In genomic region chr11:72025843-72026242, GRCm38 (mm10) we compare ENCODE assay signal across 8 mouse cellular contexts. TPM values are rescaled to one million over a fixed set of nuclear protein-coding genes. Genes with fewer than 3 reads are reported as not detected.
DNase-seq lines count a peak whose midpoint lies in the region; ATAC-seq and TF ChIP-seq lines count a peak whose summit lies in the region.
"Had no signal": no experiment of that assay in that cellular context is flagged by ENCODE, and none has a peak within 500 bp of the region (broad histone marks: within the 10 kb centered on the region; RNA-seq: fewer than 3 reads in every experiment).

No protein-coding gene starts in this region.

- no peak for TF ChIP-seq POLR2A in brain, embryonic 14.5 days (IDR thresholded peaks at IDR 0.05; ENCODE audit: borderline replicate concordance, extremely low read depth, insufficient read depth, insufficient read length, poor library complexity, severe bottlenecking)

- H3K9ac ChIP-seq in neural tube, embryonic 15.5 days (replicated peaks) = no peak overlapping the region

- peak; percentile 60; the same call in 1 of the 2 replicates for ATAC-seq in megakaryocyte-erythroid progenitor cell, adult 5-6 weeks (replicated peaks; ENCODE audit: low FRiP score, low TSS enrichment, poor library complexity, severe bottlenecking)
- no peak for ATAC-seq in neural tube, embryonic 15.5 days (ENCODE audit: low FRiP score)

- no peak overlapping the region for H3K27ac ChIP-seq in neural tube, embryonic 15.5 days (replicated peaks)

- H3K27me3 ChIP-seq in E14TG2a.4 (ENCODE audit: insufficient read depth, low read length) = peaks cover 36% of the 10 kb centered on the region
- peaks cover 15% of the 10 kb centered on the region for H3K27me3 ChIP-seq in neural tube, embryonic 15.5 days (replicated peaks)

- H3K4me3 ChIP-seq in E14TG2a.4 (replicated peaks; ENCODE audit: low read length) = no peak overlapping the region
- H3K4me3 ChIP-seq in neural tube, embryonic 15.5 days (replicated peaks) = no peak overlapping the region

- H3K4me1 ChIP-seq in E14TG2a.4 (replicated peaks; ENCODE audit: low read depth, low read length) = peaks cover 22% of the 10 kb centered on the region
- peaks cover 24% of the 10 kb centered on the region for H3K4me1 ChIP-seq in neural tube, embryonic 15.5 days

- H3K4me2 ChIP-seq in neural tube, embryonic 15.5 days = no peak overlapping the region

- TF ChIP-seq CTCF in E14TG2a.4 (conservative IDR thresholded peaks at IDR 0.05; ENCODE audit: low read length) = peak; percentile 71
- TF ChIP-seq CTCF in brain, embryonic 14.5 days (IDR thresholded peaks at IDR 0.05; ENCODE audit: borderline replicate concordance, extremely low read depth, insufficient read depth, insufficient read length) = peak; percentile 51; the same call in 1 of the 2 replicates

- no peaks in the 10 kb centered on the region for H3K36me3 ChIP-seq in E14TG2a.4 (ENCODE audit: insufficient read depth, low read length)
- H3K36me3 ChIP-seq in neural tube, embryonic 15.5 days = no peaks in the 10 kb centered on the region

- H3K9me3 ChIP-seq in E14TG2a.4 (ENCODE audit: low read length) = peaks cover 12% of the 10 kb centered on the region; the same call in 1 of the 2 replicates
- H3K9me3 ChIP-seq in neural tube, embryonic 15.5 days (replicated peaks) = no peaks in the 10 kb centered on the region

- 46% methylated on average over 5 of the region's 5 CpGs for WGBS in neural tube, embryonic 15.5 days

- DNase-seq in layer of hippocampus, postnatal 10 days (ENCODE audit: low spot score in 2 of 2) = peak; percentile 34 to 45
- no peak for DNase-seq in layer of hippocampus, adult 18-20 months (ENCODE audit: low spot score in 2 of 2)
- peak; percentile 63 for DNase-seq in brain, embryonic 14.5 days (ENCODE audit: low read depth)
- DNase-seq in layer of hippocampus, adult 8-10 months (ENCODE audit: low spot score in 2 of 2) = no peak
- DNase-seq: layer of hippocampus, postnatal 36 days had no signal

RNA-seq across cellular contexts. Expression of gene Aipl1, which starts 11.5 kb away (rescaled TPM):
- total RNA-seq in layer of hippocampus, postnatal 10 days (2021) = not detected
- not detected for total RNA-seq in layer of hippocampus, adult 18-20 months (2021)
- polyA plus RNA-seq in brain, embryonic 14.5 days (2012; rRNA removed) = 0.30 and 0.38 TPM in 2 replicates
- not detected in 2 replicates for total RNA-seq in megakaryocyte-erythroid progenitor cell, adult 5-6 weeks (2014; fragmentation: Nextera tagmentation)
- total RNA-seq in megakaryocyte-erythroid progenitor cell, adult 5-6 weeks (2017) = 0.08 and 0.61 TPM in 2 replicates
- 0.36 and 0.41 TPM in 2 replicates for polyA plus RNA-seq in neural tube, embryonic 15.5 days (2015; fragmentation: Nextera tagmentation; extraction: Ambion mirVana)
- total RNA-seq in layer of hippocampus, adult 8-10 months (2022) = not detected
- total RNA-seq: layer of hippocampus, postnatal 36 days had no signal

RNA-seq across cellular contexts. Expression of gene Pimreg, which starts 16.0 kb away (rescaled TPM):
- 1 to 10 TPM; 3.6 to 3.7 TPM for total RNA-seq in layer of hippocampus, postnatal 10 days (2021)
- not detected for total RNA-seq in layer of hippocampus, adult 18-20 months (2021)
- 29.9 and 53.4 TPM in 2 replicates for polyA plus RNA-seq in brain, embryonic 14.5 days (2012; rRNA removed)
- total RNA-seq in megakaryocyte-erythroid progenitor cell, adult 5-6 weeks (2014; fragmentation: Nextera tagmentation) = 2.3 and 7.1 TPM in 2 replicates
- 3.1 and 3.6 TPM in 2 replicates for total RNA-seq in megakaryocyte-erythroid progenitor cell, adult 5-6 weeks (2017)
- polyA plus RNA-seq in neural tube, embryonic 15.5 days (2015; fragmentation: Nextera tagmentation; extraction: Ambion mirVana) = 19.1 and 33.3 TPM in 2 replicates
- under 1 TPM in 2 of 4 experiments, not detected in 2; 0.58 to 0.77 TPM for total RNA-seq in layer of hippocampus, adult 8-10 months (2022)

Comparison
In these comparisons a context has a peak if more than half of its experiments do, and no peak if none do; other contexts are left out.
1. DNase-seq: peak in layer of hippocampus, postnatal 10 days (2 of 2) and brain, embryonic 14.5 days (single experiment); none in layer of hippocampus, adult 18-20 months (0 of 2) and layer of hippocampus, adult 8-10 months (0 of 2).